Mouse (Mus musculus) gastrocnemius, postnatal 25 days (tissue): ENCODE results near the gene Lgi1. TPM values are rescaled to one million over a fixed set of nuclear protein-coding genes. Genes with fewer than 3 reads are reported as not detected.
A peak's percentile ranks its signal among the peaks of the same experiment; 100 is the strongest.

Source experiments
- DNase-seq: peaks from one replicate; pipeline ENCODE4 v3.0.0; 2022
- total RNA-seq, 2 experiments: library from RNA; stranded (reverse); gene quantifications; 1 replicate in 1 of 2; 2 replicates in 1 of 2; pipeline ENCODE4 v1.2.3; 2021

Gene Lgi1
- total RNA-seq, 2 experiments from 2014 or later: 0.78 to 4.0 TPM

DNA sequence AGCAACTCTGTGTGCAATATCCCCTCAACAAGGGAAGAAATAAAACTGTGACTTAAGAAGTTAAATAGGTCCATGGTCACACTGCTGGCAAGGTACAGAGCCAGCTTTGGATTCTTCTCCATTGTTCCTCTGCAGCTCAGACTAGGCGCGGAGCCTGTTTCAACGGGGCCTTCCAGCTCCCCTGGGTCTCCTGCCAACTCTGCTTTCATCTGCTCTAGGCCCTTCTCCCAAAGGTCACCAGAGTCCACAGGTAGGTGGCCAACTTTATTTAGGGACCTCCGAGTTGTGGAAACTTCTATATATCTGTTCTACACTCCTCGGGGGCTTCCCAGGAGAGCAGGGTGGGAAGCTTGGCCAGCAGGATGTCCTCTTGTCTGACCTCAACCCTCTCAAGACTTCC is 3.0 kb upstream of the Lgi1 start:
- DNase-seq: no peak

DNA sequence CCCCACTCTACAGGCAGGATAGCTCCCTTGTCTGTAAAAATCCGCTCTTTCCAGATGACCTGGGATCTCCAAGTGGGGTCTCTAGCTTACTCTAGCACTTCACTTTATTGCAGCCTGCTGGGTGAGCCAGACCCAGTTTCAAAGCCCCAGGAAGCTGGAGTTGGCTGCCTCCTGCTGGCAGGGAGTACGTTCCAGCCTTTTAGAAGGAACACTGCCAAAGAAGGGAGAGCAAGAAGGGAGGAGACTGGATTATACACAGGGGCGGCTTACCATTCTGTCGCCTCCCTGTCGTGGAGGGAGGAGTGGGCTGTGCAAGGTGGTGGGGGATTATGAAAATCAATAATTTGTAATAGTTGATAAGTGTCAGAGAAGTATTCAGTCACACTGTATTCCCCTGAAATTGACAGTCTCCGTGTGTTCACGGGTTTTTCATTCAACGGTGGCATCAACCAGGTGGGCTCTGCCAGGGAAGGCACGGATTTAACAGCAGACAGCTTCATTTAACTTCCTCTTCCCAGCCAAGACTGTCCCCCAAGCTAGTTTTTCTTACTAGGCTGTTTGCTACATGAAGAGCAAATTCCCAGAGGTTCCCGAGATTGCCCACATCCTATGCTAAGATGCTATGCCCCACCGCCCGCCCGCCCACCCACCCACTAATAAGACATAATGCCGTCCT is 369 bp upstream of the Lgi1 start:
- DNase-seq: peak; percentile 31

- DNase-seq: no peak
These were observed 1.4 kb downstream of the Lgi1 start for GRCm38 (mm10) chr19:38265767-38266166.

DNA sequence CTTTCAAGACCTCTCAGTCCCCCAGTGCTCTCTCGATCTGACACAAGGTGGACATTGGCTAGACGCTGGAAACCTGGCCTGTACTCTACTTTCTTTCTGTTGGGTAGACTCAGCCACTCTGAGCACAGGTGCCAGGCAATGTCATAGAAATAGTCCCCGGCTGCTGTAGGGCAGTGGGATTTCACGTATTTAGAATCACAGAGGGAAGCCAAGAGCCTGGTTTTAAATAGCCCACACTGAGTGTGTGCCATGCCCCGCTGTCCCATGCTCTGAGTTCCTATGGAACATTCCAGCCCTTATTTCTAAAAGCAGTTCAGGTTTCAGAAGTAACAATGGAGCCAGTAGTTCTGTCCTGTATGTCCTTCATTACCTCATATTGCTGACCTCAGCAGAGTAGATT is 3.1 kb downstream of the Lgi1 start:
- DNase-seq: peak; percentile 23

DNA sequence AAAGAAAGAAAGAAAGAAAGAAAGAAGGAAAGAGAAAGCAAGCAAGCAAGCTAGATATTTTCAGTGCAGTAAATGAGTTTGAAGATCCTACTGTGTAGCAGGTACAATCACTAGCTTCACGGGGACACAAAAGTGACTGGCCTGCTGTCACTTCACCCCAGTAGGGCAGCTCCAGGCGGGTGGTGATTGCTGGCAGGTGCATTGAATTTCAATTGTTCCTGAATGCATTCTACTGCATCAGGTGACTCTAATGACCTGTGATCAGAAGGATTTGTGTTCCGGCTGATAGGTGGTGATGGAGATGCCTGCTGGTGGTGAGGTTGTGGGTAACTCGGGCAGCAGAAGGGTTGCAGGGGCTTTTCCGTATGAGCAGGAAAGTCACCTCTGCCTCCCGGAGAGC is 6.7 kb downstream of the Lgi1 start:
- no peak for DNase-seq

DNA sequence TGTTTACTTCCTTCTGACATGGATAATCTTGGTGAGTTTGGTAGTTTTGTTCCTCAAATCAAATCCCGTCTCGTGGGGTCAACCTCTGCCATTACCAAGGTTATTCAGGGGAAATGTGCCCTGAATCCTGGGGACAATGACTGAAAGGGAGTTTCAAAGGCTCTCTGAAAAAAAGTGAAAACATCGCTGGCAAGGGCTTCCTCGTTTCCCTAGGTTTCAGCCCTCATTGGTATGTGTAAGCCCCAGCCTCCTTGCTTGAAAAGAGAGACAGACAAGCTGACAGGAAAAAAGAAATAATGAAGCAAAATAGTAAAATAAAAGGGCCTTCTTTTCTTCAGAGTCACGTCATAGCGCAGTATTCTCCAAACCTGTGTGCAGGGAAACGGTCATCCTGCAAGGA is 9.5 kb downstream of the Lgi1 start:
- DNase-seq: no peak

DNA sequence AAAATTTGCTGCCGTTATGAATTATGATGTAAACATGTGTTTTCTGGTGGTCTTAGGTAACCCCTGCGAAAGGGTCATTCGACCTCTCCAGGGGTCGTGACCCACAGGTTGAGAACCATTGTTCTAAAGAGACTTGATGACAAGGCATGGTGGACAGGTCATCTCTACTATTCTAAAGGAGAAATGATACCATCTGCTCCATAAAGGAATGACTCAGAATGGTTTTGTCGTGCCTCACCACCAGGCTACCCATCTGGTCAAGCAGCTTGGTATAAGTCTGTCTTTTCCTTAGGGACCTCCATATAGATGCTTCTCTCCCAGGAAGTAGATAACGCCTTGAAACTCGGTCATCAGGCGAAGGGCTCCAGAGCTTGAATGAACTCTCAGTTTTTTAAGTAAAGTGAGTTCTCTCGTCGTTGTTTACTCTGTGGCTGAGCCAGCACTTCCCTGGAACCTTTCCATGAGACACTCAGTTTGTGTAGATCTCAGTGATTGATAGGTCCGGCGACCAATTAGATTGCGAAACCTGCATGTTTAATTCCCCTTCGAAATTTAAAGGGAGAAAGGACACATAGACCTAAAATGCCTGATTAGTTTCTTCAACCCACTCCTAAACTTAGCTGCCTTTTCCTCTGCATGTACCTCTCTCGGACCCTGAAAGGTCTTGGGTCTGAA is 10.5 kb downstream of the Lgi1 start:
- no peak for DNase-seq

DNA sequence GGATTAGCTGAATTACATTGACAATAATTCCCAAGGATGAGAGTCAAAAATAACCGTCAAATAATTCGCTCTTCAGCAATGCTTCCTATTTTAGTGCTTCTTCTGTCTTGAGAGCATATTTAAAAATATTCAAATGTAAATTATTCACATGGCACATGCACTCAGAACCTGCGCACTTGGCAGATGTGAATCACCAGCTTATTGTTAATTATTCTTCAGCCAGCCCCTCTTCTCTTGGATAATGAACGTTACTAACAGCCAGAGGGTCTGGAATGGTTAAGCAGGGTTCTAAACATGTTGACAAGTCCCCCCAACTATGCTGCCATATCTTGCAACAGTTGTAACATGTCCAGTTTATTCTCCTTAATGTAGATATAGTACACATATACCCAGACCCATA is 11.9 kb downstream of the Lgi1 start:
- no peak for DNase-seq

GRCm38 (mm10) chr19:38280242-38280641 is 15.9 kb downstream of the Lgi1 start:
- DNase-seq: no peak

GRCm38 (mm10) chr19:38282407-38282806 is 18.1 kb downstream of the Lgi1 start:
- no peak for DNase-seq

GRCm38 (mm10) chr19:38288556-38288955 is 24.2 kb downstream of the Lgi1 start:
- no peak for DNase-seq

- DNase-seq: no peak
These were observed 27.1 kb downstream of the Lgi1 start for GRCm38 (mm10) chr19:38291432-38291831.

GRCm38 (mm10) chr19:38298018-38298626 is 33.8 kb downstream of the Lgi1 start:
- DNase-seq: no peak

DNA sequence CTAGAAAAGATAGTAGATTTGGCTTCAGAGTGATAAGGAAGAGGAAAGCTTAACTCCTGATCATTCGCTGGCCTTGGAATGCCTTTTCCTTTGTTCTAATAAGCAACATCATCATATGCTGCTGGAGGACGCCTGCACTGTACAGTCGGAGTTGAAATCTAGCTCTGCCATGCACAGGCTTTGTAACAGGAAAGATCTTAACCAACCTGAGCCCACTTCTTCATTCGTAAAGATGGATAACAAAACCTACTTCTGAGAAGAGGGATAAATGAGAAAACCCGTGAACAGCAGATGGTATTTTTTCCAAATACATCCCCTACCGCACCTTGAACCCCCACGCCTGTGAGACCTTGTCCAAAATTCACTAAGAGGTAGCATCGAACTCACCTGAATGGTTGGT is 43.8 kb downstream of the Lgi1 start:
- DNase-seq: no peak

DNA sequence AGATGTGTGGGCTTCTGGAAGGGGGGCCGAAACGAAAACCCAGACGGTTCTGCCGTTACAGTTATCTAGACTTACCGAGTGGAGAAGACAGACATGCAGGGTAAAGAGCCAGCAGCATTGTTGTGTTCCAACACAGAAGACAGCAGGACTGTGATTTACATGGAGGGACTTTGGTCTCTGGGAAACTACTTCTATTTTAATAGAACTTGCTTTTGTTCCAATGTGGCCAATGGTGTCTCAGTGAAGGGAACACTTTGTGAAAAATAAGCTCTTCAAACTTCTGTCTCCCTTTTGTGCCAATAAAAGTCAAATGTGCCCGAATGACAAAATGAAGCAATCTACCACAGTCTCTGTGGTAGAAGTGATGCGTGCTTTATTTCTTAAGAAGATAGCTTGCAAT is 50.8 kb downstream of the Lgi1 start:
- no peak for DNase-seq

- DNase-seq: peak; percentile 67
These were observed 52.4 kb downstream of the Lgi1 start for GRCm38 (mm10) chr19:38316602-38317313.

DNA sequence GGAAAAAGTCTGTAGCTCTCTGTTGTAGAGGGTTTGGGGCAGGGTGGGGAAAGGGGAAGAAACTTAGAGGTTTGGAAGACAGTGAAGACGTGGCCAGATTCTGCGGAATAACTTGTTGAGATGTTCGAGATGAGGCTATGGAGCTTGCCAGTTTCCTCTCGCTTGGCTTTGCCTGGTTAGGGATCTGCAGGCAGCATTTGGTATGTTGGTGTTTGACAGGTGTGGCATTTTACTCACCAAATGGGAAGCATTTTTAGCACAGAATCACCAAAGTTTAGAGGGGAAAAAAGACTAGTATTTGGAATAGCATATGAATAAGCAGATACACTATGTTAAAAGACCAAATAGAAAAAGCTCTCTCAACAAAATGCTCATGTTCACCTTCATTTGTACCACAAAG is 54.0 kb downstream of the Lgi1 start:
- DNase-seq: no peak

- DNase-seq: no peak
These were observed 54.8 kb downstream of the Lgi1 start for GRCm38 (mm10) chr19:38319168-38319567.

- DNase-seq: no peak
These were observed 56.4 kb downstream of the Lgi1 start for GRCm38 (mm10) chr19:38320651-38321188.

DNA sequence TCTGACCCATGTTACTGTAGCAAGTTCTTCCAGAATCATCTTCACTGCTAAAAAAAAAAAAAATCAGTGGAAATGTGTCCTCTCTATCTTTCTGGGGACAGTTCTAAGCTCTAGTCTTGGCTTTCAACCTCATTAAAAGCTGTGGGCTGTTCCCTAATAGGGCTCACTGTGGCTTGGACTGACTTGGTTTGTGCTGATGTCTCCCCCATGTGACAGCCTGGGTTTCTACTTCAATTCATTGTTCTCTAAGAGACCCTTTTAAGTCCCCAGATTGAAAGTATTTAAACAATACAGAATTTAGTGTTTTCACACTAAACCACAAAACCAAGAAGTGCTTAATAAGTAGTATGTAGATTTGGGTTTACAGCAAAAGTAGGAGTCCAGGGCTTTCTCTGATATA is 59.4 kb downstream of the Lgi1 start:
- no peak for DNase-seq

DNA sequence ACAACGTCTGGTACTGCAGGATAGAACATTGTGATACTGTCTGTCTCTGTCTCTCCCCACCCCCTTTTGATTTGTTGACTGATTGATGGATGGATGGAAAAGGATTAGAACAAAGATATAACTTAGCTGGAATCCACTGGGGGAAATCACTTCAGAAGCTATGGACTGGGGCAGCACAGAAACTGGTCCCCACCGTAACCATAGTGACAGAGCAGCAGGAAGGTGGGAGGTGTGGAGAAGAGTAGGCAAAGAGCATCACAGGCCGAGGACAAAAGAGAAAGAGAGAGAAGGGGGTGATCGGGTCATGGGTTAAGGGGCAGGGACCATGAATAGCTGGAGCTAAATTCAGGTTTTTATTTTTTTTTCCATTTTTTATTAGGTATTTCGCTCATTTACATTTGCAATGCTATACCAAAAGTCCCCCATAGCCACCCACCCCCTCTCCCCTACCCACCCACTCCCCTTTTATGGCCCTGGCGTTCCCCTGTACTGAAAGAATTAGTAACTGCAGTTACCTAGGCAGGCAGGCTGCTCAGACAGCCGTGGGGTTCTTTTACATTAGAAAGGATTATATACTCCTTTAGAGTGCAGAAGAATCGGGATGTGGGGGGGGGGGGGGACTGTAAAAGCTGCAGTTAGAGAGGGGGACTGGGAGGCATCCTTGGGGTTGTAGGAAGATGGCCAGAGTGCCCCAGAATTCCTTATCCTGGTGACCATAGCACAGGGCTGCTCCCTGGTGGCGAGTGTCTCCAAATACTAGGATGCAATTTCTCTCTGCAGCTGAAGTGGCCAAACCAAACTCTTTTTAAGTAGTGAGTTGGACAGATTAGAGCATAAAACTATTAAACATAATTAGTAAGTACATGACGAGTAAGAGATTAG is 60.1 kb downstream of the Lgi1 start:
- no peak for DNase-seq

GRCm38 (mm10) chr19:38325029-38325398 is 60.7 kb downstream of the Lgi1 start:
- DNase-seq: no peak
